Mouse (Mus musculus) testis, adult 2 months (tissue): Measurements from ENCODE around the gene Bri3bp.

Experiments
- CTCF ChIP-seq: fragments of 200-500 bp; IDR thresholded peaks from 2 replicates; pipeline ENCODE4 v1.5.1; 2012; ENCODE audit warnings: low read depth, mild to moderate bottlenecking, inconsistent platforms, low read length, moderate library complexity; ENCODE audit not compliant: control insufficient read depth, insufficient read depth, insufficient replicate concordance
- POLR2A ChIP-seq: fragments of 200-500 bp; IDR thresholded peaks from 2 replicates; pipeline ENCODE4 v1.6.1; 2012; ENCODE audit warnings: low read depth, mild to moderate bottlenecking, inconsistent platforms, low read length, moderate library complexity; ENCODE audit not compliant: control insufficient read depth

DNA sequence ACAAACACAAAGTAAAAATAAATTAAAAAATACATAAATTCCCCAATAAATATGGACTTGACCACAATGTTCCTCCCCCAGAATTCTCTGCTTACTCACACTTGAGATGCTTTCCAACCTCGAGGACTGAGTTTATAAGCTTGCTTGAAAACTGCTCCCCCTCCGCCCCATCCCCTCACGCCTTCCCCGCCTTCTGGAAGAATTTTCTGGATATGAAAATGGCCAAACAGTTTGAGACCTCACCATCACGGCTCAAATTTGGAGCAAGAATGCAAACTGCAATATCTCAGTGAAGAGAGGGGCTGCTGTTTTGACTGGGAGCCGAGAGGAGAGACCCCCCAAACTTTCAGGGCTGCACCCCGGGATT lies 36.8 kb upstream of the Bri3bp start:
- no peak for TF ChIP-seq CTCF
- TF ChIP-seq POLR2A, result no peak
